Mouse (Mus musculus) megakaryocyte, embryonic 14.5 days (primary cell): ENCODE measurements around the gene Robo1.

Source experiments
- FLI1 ChIP-seq: IDR thresholded peaks from 2 replicates; pipeline ENCODE4 v1.6.1; 2012; ENCODE audit warnings: low read length, inconsistent platforms, mixed read lengths
- GATA1 ChIP-seq: IDR thresholded peaks from 3 replicates; pipeline ENCODE4 v1.6.1; 2012; ENCODE audit warnings: mixed read lengths, low read length, inconsistent platforms, borderline replicate concordance

DNA sequence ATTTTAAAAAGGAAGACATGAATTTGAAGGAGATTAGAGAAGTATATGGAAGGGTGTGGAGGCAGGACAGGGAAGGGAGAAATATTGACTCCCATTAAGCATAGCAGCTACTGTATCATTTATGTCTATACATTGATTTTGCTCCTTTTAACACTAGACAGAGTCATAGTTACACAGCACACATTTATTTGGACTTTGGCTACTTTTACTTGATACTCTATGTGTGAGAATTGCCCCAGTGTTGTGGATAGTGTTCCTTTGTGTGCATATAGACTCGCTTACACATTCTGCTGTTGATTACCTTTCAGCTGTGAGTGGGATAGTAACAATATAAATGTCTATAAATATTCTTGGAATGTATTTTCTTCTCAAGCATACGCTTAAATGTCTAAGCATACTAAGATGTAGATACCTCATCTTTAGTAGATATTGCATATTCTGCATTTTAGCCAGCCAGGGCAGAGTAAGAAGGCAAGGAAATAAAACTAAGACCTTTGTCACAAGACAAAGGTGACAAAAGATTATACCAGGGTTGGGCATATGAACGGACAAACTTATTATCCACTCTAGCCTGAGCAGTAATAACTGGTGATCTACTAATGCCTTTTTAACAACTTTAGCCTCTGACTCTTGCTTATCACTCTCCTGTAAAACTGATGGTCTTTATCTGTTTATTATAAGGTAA, 31.6 kb upstream of the Robo1 start:
- no peak for TF ChIP-seq GATA1
- no peak for TF ChIP-seq FLI1
